Mouse (Mus musculus) right cerebral cortex, adult 2 months (tissue): ENCODE data around the gene 9430097D07Rik.

Experiments
- DNase-seq, 2 experiments: peaks; one replicate each; pipeline ENCODE4 v3.0.0; 2021 to 2022; ENCODE audit warnings: low spot score in 2 of 2

The 9430097D07Rik gene

DNA sequence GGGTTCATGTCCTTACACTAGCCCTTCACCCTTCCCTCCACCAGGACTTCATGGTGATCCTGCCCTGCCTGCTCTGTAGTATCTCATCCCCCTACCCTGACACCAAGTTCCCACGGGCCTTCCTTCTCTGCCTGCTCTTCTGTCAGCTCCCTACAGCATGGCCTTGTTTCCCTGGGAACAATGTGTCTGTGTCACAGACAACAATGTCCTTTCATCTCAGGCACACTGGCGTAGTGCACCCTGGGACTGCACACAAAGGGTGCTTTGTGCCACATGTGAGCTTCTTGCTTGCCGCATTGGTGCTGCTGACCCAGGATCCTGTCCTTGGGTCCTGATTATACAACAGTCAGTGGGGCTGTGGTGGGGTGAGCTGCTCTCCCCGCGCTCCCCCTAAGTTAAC lies 15.9 kb downstream of the 9430097D07Rik start:
- no peak for DNase-seq

GRCm38 (mm10) chr2:32556019-32556418 lies 19.5 kb downstream of the 9430097D07Rik start:
- DNase-seq: no peak

- no peak for DNase-seq
Measured at GRCm38 (mm10) chr2:32555484-32555883, 20.0 kb downstream of the 9430097D07Rik start.

- no peak for DNase-seq
Measured at GRCm38 (mm10) chr2:32553592-32554148, 21.8 kb downstream of the 9430097D07Rik start.

DNA sequence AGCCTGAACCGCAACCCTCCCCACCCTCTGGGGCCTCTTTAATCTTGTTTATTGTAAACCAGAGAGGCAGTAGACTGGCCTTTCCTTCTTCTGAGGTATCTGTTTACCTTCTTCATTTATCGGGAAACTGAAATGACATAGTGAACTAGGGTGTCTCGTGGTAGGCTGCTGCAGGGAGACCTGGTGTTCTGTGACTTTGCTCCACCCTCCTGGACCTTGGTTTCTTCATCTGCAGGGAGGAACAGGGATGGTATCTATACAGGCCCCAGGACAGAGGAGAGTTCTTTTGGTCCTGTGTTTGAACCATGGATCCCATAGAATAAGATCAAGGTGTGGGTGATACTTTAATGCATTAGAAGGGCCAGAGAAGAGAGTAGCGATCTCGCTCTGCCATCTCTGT lies 24.2 kb downstream of the 9430097D07Rik start:
- DNase-seq: no peak

- DNase-seq: no peak
Measured at GRCm38 (mm10) chr2:32549764-32550163, 25.7 kb downstream of the 9430097D07Rik start.

DNA sequence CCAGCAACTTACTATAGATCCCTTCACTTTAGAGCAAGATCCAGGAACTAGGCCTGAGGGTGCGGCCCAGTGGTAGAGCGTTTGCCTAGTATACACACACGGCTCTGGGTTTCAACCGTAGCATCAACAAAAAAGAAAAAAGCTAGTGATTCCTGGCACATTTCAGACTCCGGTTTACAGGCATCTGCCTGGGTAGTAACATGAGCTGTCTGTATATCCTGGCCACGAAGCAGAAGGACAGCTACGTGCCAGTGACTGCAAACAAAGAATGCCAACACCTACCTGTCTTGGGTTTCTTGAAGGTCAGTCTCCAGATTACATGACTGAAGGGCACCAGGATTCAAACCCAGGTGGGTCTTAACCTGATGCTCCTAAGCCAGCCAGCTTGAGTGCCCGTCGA lies 26.3 kb downstream of the 9430097D07Rik start:
- DNase-seq: no peak

GRCm38 (mm10) chr2:32547964-32548739 lies 27.3 kb downstream of the 9430097D07Rik start:
- no peak for DNase-seq

GRCm38 (mm10) chr2:32547380-32547779 lies 28.1 kb downstream of the 9430097D07Rik start:
- DNase-seq: no peak

GRCm38 (mm10) chr2:32546951-32547350 lies 28.5 kb downstream of the 9430097D07Rik start:
- no peak for DNase-seq

DNA sequence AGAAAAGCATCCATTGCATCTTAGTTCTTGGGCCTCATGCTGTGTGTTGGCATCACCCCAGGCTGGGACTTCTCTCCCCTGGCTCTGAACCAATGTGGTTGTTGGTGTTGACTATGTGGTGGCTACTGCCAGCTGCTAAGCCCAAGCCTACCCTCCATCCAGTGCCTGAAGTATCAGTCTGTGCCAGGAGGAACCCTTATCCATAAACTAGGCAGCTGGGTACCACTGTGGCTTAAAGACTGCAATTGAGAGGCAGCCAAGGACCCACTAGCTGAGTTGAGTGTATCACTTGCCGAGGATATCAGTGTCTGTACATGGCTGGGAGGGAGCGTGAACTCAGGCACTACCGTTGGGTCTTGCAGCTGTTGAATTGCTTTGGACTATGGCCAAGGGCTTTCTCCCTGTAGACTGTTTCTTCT lies 32.4 kb downstream of the 9430097D07Rik start:
- DNase-seq: no peak

- no peak for DNase-seq
Measured at GRCm38 (mm10) chr2:32541986-32542573, 33.4 kb downstream of the 9430097D07Rik start.

- no peak for DNase-seq
Measured at GRCm38 (mm10) chr2:32541333-32541908, 34.1 kb downstream of the 9430097D07Rik start.

DNA sequence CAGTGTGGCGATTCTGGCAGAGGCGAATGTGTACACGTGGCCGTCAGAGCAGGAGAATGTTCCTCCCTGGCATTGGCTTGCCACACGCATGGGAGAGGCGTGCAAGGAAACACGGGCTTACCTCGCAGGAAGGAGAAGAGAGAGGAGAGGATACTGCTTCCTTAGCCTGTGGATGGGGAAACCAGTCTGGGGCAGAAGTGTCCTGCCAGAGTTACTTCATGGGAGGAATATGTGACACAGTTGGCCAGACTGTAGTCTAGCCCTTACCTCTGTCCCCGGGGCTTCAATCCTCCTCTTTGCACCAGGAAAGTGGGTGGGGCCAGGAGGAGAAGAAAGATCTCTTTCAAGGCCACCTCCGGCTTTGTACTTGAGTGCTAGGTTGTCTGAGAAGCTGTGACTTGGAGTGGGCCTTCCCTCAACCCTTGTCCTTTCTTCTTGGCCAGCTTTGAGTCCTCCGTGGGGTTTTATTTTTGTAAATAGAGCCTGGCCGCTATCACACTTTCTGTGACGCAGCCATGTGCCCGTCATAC lies 36.0 kb downstream of the 9430097D07Rik start:
- DNase-seq: no peak

DNA sequence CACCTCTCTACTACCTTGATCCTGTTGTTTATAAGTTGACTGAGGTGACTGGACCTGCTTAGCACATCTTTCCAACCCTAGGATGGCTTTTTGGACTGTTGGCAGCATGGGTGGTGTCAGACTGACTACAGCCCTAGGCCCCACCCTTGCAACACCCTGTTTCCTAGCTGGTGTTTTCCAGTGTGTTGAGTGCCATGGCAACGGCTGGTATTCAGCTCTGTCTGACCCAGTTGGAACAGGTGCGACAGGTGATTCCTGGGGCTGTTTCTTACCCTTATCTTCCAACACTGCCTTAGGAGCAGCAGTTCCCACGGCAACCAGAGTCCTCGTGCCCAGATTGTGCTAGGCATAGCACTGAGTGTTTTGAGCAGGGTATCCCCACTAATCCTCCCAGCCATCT lies 37.0 kb downstream of the 9430097D07Rik start:
- DNase-seq: no peak

DNA sequence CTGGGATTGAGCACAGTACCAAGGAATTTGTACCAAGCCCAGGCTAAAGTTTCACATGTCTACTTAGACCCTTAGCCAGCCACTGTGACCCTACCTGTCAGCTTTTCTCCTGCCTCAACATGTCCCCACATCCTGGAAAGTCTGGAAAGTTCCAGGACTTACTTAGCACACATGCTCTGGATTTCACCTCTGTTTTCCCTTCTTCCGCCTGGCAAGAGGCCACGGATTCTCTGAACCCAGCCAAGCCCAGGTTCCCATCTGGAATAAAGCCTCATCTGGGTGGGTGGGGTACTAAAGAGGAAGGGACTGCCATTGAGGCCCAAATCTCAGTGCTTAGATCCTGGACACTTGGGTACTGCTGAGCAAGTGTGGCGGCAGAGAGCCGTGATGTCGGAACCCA lies 37.5 kb downstream of the 9430097D07Rik start:
- DNase-seq: no peak

GRCm38 (mm10) chr2:32537360-32537905 lies 38.1 kb downstream of the 9430097D07Rik start:
- DNase-seq: no peak

GRCm38 (mm10) chr2:32536634-32537359 lies 38.7 kb downstream of the 9430097D07Rik start:
- DNase-seq: peak; percentile 54 to 70

DNA sequence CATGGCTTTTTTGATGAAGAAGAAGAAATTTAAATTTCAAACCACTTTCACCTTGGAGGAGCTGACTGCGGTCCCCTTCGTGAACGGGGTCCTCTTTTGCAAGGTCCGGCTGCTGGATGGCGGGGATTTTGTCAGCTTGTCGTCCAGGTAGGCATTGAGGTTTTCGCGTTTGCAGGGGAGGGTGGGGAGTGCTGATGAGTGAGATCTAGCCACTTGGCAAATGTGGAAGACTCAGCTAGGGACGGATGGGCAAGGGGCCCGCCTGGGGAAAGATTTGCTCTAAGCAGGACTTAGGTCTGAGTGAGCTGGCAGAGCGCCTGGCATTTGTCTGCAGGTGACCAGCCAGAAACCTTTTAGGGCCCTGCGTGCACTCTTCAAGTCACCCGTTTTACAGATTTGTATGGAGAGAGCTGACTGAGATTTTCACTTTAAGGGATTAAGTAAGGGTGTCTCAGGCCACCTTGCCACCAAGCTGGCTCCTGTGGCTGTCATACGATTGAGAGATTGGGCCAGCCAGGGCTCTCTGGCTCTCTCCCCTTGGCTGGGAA lies 39.3 kb downstream of the 9430097D07Rik start:
- no peak for DNase-seq

GRCm38 (mm10) chr2:32535501-32535991 lies 39.9 kb downstream of the 9430097D07Rik start:
- peak; percentile 36 to 45 for DNase-seq
